Mouse (Mus musculus) spleen, postnatal 10 days (tissue): ENCODE results near the gene Fnip2.

Experiments
- DNase-seq, 2 experiments: peaks; one replicate each; pipeline ENCODE4 v3.0.0; 2021 to 2022; ENCODE audit warnings: low spot score in 2 of 2

Gene Fnip2

DNA sequence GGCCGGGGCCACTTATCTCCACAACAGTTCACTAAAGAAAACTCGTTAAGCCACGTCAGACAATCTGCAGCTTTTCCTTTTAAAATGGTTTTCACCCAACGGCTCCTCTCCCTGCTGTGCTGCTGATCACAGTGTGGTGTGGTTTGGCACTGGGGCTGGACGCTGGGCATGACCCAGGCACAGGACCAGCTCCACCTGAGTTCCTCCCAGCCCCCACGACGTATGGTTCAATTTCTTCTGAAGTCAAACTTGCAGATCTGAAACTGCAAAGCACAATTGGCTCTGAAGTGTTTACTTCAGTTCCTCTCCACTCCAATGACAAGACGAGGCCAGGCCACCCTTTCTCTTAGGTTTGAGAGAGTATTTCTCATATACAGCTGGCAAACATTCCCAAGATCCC lies 39.1 kb downstream of the Fnip2 start:
- DNase-seq, result no peak

DNA sequence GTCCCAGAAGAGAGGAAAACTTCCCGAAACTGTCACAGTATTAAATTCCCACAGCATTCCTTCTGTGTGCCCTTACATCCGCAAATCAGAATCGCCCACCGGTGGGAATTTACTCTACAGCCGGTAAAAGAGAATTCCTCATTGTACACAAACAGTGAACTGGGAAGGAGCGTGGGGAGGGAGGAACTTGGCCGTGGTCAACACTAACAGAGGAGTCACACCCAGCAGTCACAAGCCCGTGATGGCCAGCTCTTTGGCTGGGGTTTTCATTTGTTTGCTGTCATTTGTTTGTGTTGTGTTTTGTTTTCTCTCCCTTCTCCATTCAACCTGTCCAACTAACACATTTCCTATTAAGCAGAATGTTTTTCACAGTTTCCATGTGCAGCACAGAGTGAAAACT lies 39.7 kb downstream of the Fnip2 start:
- DNase-seq, result no peak

DNA sequence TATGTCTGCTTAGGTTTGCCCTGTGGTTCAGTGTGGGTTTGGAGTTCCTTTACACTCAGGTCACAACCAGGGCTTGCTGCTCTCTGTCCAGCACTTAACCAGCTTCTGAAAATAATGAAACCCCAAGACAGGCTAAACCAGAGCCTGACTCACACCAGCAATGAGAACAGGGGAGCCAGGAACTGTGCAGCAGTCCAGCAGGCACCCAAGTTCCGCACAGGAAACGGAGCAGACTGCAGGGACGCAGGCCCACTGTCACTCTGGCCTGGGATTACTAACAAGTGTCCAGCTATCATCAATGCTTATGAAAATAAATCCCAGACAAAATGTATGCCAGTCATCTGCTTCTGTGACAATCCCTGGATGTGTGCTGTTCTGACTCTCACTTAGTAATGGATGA lies 40.1 kb downstream of the Fnip2 start:
- no peak for DNase-seq

DNA sequence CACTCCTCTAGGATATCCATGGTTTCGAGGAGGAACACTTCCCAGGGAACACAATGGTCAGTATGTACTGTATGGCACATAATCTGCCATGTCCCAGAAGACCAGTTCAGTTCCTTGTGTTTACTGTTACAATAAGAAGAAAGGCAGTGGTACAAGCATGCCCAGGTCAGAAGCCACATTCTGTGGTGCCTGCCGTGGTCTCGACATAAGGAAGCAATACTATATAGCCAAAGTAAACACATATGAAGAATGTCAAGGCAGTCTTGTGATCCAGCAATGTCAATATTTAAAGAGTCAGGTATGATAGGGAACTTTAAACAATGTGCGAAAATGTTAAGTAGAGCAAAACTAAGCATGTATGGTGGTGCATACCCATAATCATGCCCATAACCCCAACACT lies 44.2 kb downstream of the Fnip2 start:
- DNase-seq, result no peak

DNA sequence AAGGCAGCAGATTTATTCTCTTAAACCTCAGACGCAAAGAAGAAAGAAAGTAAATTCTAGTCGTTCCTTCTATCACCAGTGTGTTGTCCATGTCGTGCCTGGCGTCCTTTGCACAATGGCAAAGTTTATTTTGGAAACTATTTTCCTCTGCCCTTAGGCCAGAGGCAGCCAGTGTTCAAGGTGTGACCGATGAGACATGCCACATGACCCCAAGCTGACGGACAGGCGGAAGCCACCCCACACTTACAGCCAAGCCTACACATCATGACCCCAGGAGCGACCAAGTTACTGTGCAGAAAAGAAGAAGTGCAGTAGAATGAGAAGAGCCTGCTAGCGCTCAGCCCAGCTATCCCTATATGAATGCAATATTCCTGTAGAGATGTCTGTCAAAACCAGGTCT lies 47.7 kb downstream of the Fnip2 start:
- DNase-seq, result no peak

DNA sequence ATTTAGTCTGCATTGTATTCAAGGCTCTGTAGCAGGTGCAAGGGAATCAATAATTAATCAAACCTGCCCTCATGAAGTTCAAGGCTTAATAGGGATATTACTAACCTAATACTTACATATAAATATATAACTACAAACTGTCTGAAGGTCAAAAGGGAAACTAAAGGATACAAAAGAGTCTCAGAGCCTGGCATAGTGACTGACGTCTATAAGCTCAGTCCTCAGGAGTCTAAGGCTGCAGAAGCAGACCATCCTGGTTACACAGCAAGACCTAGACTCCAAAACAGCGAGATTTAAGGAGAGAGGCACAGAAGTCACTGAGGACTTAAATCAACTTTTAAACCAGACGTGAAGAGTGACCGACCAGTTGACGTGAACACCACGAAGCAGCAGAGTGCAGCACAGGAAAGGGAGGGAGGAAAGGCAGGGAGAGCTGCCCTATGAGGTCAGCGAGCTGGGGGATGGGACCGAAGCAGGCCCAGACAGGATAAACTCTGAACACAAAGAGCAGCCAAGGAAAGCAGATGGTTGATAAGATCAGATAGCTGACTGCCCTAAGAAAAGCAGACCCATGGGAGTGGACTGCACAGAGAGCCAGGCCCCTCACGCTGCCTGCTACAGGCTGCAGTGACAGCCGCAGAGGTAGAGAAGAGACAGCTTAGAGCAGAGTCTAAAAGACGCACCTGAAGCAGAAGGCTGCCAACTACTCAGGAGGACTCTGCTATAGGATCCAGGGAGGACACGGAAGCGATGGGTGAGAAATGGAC lies 48.7 kb downstream of the Fnip2 start:
- DNase-seq, result no peak

DNA sequence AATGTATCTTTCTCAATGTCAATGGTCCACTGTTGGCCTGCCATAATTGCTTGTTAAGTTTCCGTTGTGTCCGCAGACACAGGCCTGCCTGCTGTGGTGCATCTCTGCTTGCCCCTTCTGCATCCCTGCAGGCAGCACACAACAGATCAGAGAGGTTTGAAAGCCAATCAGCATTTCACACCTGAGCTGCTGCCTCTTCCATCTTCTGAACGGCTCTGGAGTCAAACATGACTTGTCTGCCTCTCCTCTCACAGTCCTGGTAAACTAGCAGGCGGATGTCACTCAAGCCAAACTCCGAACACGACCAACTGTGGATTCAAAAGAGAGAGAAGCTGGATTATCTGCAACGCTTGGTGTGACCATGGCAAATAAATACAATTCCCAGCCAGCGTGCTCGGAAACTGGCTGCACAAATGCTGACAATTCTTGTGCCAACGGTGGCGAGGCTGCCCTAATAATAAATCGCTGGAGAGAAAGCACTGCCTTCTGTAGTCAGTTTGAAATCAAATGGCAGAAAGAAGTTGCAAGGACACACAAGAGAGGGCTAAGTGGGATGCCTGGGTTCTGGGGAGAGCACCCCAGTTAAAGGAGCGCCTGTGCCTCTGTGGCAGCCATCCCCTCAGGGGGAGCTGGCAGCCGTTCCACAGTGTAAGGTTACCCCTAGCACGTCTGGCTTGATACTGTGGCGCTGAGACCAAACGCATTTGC lies 49.6 kb downstream of the Fnip2 start:
- no peak for DNase-seq

DNA sequence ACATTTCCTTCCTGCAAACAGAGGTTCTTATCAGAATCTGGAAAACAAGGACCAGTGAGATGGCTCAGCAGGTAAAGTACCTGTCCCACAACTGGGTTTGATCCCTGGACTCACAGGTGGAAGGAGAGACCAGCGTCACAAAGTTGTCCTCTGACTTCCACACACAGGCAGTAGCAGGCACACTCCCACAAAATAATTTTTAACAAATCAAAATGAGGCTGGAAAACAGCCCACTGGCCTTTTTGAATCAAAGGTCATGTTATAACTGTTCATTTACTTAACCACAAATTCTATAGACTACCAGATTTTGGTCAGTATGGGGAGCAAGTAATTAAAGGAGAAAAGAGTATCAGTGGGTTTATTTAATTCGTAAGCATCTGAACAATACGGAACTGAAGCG lies 50.6 kb downstream of the Fnip2 start:
- no peak for DNase-seq

DNA sequence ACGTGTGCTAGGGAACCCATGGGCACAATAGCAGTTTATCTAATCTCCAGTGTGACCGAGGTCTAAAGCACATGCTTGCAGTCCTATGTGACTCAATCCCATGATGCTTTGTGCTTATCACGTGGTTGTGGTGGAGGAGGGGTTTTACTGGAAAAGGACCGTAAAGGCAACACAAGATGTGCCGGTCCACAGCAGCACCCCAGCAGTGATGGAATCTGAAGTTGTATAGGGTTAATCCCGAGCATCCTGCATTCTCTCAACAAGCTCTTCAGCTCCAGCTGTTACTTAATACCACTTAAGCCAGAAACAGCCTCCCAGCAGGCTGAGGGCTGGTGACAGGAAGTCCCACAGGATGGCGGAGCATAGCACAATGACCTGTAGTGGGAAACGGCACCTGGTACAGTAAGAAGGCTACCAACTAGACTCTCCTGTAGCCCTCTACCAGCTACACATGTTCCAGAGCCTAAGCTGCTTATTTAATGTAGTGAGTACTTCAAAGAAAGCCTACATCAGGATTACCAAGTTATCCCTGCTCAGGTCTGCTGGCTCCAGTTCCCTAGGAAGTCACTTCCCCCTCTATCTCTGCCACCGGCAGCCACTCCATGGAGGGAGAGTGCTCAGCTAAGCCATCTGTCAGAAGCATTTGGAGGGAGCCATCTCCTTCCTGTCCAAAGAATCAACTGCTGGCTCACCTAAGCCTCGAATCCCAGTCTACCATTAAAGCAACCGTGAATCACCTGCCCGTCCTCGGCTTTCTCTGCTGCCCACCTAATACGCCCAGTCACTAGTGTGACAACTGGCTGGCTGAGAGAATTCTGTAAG lies 51.3 kb downstream of the Fnip2 start:
- DNase-seq, result no peak

DNA sequence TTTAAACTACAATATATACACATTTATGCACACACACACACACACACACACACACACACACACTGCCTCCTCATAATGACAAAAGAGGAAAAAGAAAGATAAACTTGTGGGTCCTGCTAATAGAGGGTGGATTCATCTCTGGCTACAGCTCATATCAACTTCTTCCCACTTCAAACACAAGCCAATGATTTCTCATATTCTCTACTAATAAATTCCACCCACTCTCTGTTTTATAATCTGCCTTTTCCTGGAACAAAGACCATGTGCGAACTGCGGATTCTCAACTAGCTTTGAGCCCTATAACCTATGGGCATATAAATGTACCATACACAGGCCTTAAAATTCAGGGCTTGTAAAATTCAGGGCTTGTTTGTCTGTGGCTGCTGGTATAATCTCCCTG lies 53.3 kb downstream of the Fnip2 start:
- no peak for DNase-seq

DNA sequence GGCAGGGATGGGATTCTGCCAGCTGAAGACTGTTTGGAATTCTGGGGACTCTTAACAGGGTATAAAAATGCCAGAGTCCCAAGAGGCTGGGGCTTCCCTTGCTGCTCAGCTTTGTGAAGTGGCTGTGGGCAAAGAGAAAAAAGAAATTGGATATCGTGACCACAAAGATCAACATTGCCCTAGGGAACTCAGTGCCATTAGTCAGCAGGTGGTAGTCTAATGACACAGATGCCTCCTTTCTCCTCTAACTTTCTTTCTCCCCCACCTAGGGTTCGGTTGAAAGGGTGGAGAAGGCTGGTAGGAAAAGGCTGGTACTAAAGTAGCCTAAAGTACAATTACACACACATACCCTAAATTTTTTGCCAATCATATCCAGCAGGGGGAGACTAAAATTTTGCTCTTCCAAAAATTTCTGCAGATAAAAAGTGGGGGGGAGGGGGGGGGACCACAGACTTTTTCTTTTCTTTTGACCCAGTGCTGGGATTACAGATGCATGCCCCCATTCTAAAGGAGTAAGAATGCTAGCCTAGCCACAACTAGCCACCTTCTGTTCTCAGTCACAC lies 66.3 kb downstream of the Fnip2 start:
- DNase-seq, result no peak

DNA sequence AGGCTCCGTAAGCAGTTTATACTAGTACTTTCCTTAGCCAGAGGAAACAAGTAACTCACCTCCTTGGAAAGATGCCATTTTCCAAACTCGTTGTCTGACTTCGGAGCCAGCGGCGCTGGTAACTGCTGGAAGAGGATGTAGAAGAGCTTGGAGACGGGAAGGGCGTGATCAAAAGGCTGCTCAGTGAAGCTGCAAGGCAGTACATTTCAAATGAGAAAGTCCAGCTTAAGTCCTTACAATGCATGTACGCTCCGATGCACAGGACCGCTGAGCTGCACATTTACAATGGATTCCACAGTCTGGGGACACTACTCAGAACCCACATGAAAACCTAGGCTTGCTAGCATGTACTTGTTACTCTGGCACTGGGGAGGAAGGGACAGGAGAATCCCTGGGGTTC lies 67.3 kb downstream of the Fnip2 start:
- DNase-seq, result no peak

DNA sequence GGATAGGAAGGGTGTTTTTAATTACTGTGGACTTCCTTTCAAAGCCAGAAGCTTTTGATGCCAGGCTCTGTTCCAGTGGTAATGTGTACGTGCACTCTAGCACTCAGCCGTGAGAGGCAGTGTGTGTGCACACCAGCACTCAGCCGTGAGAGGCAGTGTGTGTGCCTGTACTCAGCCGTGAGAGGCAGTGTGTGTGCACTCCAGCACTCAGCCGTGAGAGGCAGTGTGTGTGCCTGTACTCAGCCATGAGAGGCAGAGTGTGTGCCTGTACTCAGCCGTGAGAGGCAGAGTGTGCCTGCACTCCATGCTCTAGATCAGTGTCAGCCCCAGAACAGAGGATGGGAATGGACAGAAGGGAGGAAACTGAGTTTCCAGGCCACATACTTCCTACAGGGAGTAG lies 70.9 kb downstream of the Fnip2 start:
- no peak for DNase-seq

DNA sequence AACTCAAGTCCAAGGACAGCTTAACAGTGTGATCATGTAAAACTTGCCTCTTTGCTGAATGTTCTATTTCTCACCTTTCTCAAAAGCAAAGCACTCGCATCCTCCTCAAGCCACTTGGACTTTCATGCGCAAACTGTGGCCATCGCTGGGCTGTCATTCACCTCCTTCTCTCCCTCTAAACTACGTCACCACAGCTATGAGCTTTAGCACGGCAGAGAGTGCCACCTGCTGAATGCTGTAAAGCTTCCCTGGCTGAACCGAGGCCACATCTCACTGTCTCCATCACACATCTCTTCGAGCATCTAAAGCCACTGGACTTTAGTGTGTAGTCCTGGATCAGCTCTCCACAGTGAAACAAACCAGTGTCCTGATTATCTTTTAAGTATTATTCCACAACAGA lies 72.4 kb downstream of the Fnip2 start:
- DNase-seq, result no peak

DNA sequence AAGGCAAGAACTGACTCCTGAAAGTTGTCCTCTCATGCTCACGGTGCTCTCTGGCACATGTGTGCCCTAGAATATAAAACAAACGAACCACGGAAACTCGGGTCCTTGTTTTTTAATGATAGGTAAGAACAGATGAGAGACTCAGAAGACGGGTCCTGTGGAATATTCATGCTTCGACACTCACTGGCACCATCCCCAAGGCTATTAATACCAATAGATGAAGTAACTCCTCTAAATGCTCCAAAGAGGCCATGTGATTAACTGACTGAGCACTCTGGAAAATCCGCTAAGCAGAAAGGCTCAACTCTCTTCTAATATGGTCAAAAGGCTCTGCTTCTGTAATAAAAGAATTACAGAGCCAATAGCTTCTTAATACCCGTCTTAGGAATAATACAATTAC lies 73.6 kb downstream of the Fnip2 start:
- no peak for DNase-seq

DNA sequence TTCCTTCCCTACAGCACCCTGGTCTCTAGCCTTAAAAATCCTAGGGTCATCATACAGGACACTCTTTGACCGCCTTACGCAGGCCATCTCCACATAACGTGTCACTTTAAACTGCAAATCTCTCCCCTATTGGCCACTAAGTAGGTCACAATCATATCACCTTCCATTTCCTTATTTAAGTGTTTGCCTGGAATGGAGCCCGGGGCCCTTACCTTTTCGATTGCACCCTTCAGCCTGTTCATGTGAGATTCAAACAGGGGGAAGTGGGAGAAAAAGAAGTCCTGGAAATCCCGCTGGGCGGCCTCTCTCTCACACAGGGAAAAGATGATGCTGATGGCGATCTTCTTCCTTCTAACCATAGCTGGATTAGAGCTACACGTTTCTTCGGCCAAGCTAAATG lies 74.5 kb downstream of the Fnip2 start:
- DNase-seq, result no peak

DNA sequence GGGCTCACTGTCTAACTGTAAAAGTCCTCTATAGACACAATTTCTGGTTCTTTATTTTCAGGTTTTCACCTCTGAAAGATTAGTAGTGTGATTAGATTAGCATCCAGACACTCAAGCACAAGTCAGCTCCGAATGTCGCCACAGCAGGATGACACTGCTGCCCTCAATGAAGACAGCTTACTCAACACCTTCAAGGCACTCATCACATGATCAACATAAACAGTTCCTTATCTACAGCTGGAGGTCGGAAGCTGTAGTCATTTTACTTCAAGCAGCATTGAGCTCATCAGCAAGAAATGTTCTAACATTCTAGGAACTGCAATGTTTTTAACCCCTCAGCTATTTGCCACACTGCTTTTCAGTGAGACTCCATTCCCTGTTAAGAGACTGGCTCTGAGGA lies 76.0 kb downstream of the Fnip2 start:
- DNase-seq, result no peak

DNA sequence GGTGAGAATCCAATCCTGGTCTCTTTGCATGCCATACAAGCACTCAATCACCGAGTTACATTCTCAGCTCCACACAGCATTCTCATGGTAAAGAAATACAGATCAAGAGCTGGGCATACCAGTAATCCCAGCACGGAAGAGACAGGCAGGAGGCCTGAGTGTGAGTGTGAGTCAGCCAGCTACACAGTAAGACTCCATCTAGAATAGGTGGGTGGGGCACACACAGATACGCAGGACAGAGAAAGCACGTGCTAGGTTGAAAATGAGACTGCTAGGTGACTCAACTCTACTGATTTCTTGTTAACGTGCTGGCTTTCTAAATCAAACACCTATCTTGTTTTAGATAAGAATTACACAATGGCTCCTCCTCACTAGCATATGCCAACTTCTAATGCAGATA lies 77.5 kb downstream of the Fnip2 start:
- DNase-seq, result no peak

DNA sequence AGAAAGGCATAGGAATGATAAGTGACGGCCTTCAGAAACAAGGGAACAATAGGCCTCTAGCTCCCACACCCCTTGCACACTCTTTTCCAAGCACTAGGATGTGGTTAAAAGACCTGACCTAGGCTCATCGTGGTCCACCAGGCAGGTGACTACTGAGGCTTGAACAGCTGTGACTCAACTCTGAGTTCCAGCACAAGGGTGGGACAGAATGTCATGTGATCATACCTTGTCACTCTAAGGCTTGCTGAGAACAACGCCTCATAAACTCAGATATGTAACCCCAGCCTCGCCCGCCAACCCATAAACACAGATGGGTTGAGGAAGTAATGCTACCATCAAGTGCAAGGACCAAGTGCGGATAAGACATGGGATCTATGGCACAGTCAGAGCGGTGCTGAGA lies 79.6 kb downstream of the Fnip2 start:
- no peak for DNase-seq

DNA sequence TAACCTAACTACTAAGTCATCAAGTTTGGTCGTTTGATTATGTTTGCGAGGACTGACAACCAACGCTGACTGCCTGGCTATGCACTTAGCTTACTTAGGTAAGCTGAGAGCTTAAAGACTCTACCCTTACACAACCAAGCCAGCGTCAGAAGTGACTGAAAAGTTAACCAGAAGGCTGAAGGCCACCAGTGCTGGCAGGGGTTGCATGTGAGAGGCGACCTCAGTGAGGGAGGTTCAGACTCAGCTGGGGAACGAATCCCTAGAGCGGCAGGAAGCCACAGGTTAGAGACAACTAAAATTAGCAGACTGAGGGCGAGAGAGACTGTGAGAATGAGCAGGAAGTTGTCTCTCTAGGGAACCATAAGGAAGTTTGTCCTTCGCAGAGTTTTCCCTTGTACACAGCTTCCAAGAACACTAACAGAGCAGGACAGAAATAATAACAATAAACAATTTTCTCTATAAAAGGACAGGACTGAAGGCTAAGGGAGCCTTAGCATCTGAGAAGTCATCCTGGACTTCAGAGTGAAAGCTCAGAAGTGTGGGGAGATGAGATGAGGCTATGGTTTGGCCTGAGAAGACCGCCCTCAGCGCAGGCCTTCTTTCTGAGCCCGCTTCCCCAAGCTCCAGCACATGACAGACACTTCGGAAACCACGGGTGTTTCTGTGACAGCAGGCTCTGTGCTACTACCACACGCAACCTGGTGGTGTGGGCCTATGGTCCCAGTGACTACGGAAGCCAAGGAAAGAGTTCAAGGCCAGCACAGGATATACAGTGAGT lies 83.1 kb downstream of the Fnip2 start:
- no peak for DNase-seq

DNA sequence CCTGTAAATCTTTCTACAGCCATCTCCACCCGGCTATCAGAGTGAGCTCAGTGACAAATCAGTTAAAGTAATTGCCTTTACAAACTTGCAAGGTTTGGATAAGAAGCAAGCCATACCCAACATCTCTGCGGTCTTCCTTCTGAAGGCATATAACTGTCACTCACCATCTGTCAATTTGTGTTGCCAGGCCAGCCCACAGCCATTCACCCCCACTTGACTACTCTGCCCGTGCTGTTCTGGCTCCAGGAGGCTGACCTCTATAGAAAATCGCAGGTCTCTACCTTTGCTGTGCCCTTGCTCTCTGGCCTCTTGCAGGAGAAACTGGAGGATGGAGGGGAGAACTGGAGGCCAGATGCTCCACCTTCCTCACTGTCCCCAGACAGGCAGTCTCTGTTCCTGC lies 88.7 kb downstream of the Fnip2 start:
- no peak for DNase-seq

DNA sequence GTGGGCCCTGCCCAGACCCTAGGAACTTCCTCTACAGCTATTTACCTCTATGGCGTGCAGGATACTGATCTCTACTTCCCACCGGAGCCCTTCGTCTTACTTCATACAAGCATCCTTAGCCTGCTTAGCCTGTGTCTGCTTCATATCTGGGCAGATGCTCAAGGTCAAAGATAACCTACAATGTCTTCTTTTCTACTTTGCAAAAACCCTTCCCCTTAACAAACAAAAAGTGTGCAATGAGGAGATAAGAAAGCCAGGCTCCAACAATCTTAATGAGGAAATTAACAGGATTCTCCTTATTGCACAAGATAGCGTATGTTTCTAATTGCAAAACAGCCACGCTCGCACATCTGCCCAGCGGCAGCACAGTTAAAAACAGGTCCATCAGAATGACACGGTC lies 89.2 kb downstream of the Fnip2 start:
- DNase-seq, result no peak
